Mouse (Mus musculus) kidney, embryonic 16.5 days (tissue): ENCODE results near the gene Prr18. TPM values are rescaled to one million over a fixed set of nuclear protein-coding genes. Genes with fewer than 3 reads are reported as not detected.
"Not testable (repeated sequence)": the region's sequence is repeated elsewhere in the genome, so short reads cannot be mapped to it uniquely, and the experiment has no call there.

ENCODE experiments used
- ATAC-seq: fragments of 200-750 bp; cut with Nextera tagmentation; 2 replicates; pipeline ENCODE4 v1.8.0; 2017; ENCODE audit warnings: moderate TSS enrichment; ENCODE audit not compliant: low FRiP score, low TSS enrichment
- H3K27ac ChIP-seq: fragments of 300-500 bp; sonication (generic); 2 replicates; pipeline ENCODE4 v1.5.1; 2014; ENCODE audit warnings: low read length
- H3K27me3 ChIP-seq: fragments of 300-500 bp; sonication (generic); 2 replicates; pipeline ENCODE4 v1.6.1; 2014; ENCODE audit warnings: low read length, control low read depth, mixed read lengths; ENCODE audit not compliant: insufficient read depth
- H3K36me3 ChIP-seq: fragments of 300-500 bp; sonication (generic); 2 replicates; pipeline ENCODE4 v1.6.1; 2014; ENCODE audit warnings: low read length, control low read depth, mixed read lengths; ENCODE audit not compliant: insufficient read depth
- H3K4me1 ChIP-seq: fragments of 300-500 bp; sonication (generic); 2 replicates; pipeline ENCODE4 v1.6.1; 2014; ENCODE audit warnings: low read length, control low read depth, mixed read lengths; ENCODE audit not compliant: insufficient read depth
- H3K4me2 ChIP-seq: fragments of 300-500 bp; sonication (generic); replicated peaks from 2 replicates; pipeline ENCODE4 v1.6.1; 2014; ENCODE audit warnings: low read depth, low read length
- H3K4me3 ChIP-seq: fragments of 300-500 bp; sonication (generic); 2 replicates; pipeline ENCODE4 v1.5.1; 2014; ENCODE audit warnings: mild to moderate bottlenecking, low read length
- H3K9ac ChIP-seq: fragments of 300-500 bp; sonication (generic); replicated peaks from 2 replicates; pipeline ENCODE4 v1.6.1; 2014; ENCODE audit warnings: low read length
- H3K9me3 ChIP-seq: fragments of 300-500 bp; sonication (generic); 2 replicates; pipeline ENCODE4 v1.6.1; 2016; ENCODE audit warnings: low read length, control low read depth
- WGBS: fragments of 180-500 bp; shearing (Covaris S2); extraction: QIAGEN DNeasy Blood & Tissue Kit; methylation state at CpG from one replicate; pipeline ENCODE4 v1.1.7; 2014; 5-methylcytosine and 5-hydroxymethylcytosine counted together
- polyA plus RNA-seq: library from polyadenylated mRNA; unstranded; fragments of >200 nt; fragmentation: Nextera tagmentation; extraction: Ambion mirVana; gene quantifications from 2 replicates; pipeline ENCODE4 v1.2.1, GENCODE M21; 2015

Prr18 gene
- 0.19 and 0.33 TPM in 2 replicates for polyA plus RNA-seq

- H3K9ac ChIP-seq, H3K9me3 ChIP-seq, H3K4me3 ChIP-seq, ATAC-seq, H3K4me2 ChIP-seq, H3K36me3 ChIP-seq, H3K27ac ChIP-seq: not testable (repeated sequence)
- H3K4me1 ChIP-seq, result peaks cover 20% of the 10 kb centered on the region
- 100% methylated on average over 1 of the region's 5 CpGs for WGBS
- peaks cover 38% of the 10 kb centered on the region for H3K27me3 ChIP-seq
Observed at GRCm38 (mm10) chr17:8337159-8337558, at the start of gene Prr18. Prr18 (plus strand) TSS chr17:8337459.

- Histone ChIP-seq H3K36me3 (0 out of 2 replicates have a peak, but pooled peaks cover 8% of the 10 kb centered on the region), H3K27ac (no peak overlapping the region), H3K27me3 (no peaks in the 10 kb centered on the region), H3K4me2 (no peak overlapping the region), H3K9me3 (0 out of 2 replicates have a peak, but pooled peaks cover 3% of the 10 kb centered on the region), H3K9ac (no peak overlapping the region), H3K4me3 (no peak overlapping the region), H3K4me1 (0 out of 2 replicates have a peak, but pooled peaks cover under 1% of the 10 kb centered on the region)
- 98% methylated on average over 3 of the region's 3 CpGs for WGBS
- ATAC-seq, result no peak
Observed at GRCm38 (mm10) chr17:8289993-8290679, 47.1 kb upstream of the Prr18 start.

GRCm38 (mm10) chr17:8290736-8291135, 46.5 kb upstream of the Prr18 start:
- Histone ChIP-seq H3K4me2 (no peak overlapping the region), H3K36me3 (0 out of 2 replicates have a peak, but pooled peaks cover 8% of the 10 kb centered on the region), H3K9me3 (0 out of 2 replicates have a peak, but pooled peaks cover 3% of the 10 kb centered on the region), H3K4me1 (no peaks in the 10 kb centered on the region), H3K27ac (no peak overlapping the region), H3K4me3 (no peak overlapping the region), H3K27me3 (no peaks in the 10 kb centered on the region), H3K9ac (no peak overlapping the region)
- no peak for ATAC-seq

GRCm38 (mm10) chr17:8295825-8296224, 41.4 kb upstream of the Prr18 start:
- Histone ChIP-seq H3K4me3 (no peak overlapping the region), H3K4me2 (no peak overlapping the region), H3K9ac (no peak overlapping the region), H3K27me3 (no peaks in the 10 kb centered on the region), H3K27ac (no peak overlapping the region), H3K4me1 (no peaks in the 10 kb centered on the region), H3K36me3 (no peaks in the 10 kb centered on the region), H3K9me3 (no peaks in the 10 kb centered on the region)
- ATAC-seq, result no peak

- no peak for ATAC-seq
- H3K27me3 ChIP-seq, result no peaks in the 10 kb centered on the region
- WGBS, result 79% methylated on average over 9 of the region's 9 CpGs
Observed at GRCm38 (mm10) chr17:8296313-8296844, 40.9 kb upstream of the Prr18 start.

GRCm38 (mm10) chr17:8297746-8298145, 39.5 kb upstream of the Prr18 start:
- ATAC-seq, result no peak
- WGBS, result 81% methylated on average over 5 of the region's 5 CpGs
- Histone ChIP-seq H3K9me3 (no peaks in the 10 kb centered on the region), H3K4me3 (no peak overlapping the region), H3K9ac (no peak overlapping the region), H3K4me1 (no peaks in the 10 kb centered on the region), H3K36me3 (no peaks in the 10 kb centered on the region), H3K4me2 (no peak overlapping the region), H3K27me3 (no peaks in the 10 kb centered on the region), H3K27ac (no peak overlapping the region)

More at GRCm38 (mm10) chr17:8296313-8296844, 40.9 kb upstream of the Prr18 start:
- Histone ChIP-seq H3K4me3 (no peak overlapping the region), H3K4me2 (no peak overlapping the region), H3K36me3 (no peaks in the 10 kb centered on the region), H3K27ac (no peak overlapping the region), H3K9ac (no peak overlapping the region), H3K9me3 (no peaks in the 10 kb centered on the region), H3K4me1 (no peaks in the 10 kb centered on the region)

- H3K9me3 ChIP-seq, result no peaks in the 10 kb centered on the region
- no peak overlapping the region for H3K4me2 ChIP-seq
- no peak for ATAC-seq
Observed at GRCm38 (mm10) chr17:8298281-8298680, 39.0 kb upstream of the Prr18 start.

GRCm38 (mm10) chr17:8299524-8299923, 37.7 kb upstream of the Prr18 start:
- Histone ChIP-seq H3K27me3 (no peaks in the 10 kb centered on the region), H3K4me1 (no peaks in the 10 kb centered on the region), H3K36me3 (no peaks in the 10 kb centered on the region), H3K4me3 (no peak overlapping the region), H3K9me3 (no peaks in the 10 kb centered on the region), H3K27ac (no peak overlapping the region), H3K4me2 (no peak overlapping the region), H3K9ac (no peak overlapping the region)
- no peak for ATAC-seq

More at GRCm38 (mm10) chr17:8298281-8298680, 39.0 kb upstream of the Prr18 start:
- no peaks in the 10 kb centered on the region for H3K4me1 ChIP-seq
- H3K36me3 ChIP-seq, result no peaks in the 10 kb centered on the region
- WGBS, result 94% methylated on average over 2 of the region's 2 CpGs
- no peak overlapping the region for H3K9ac ChIP-seq
- no peak overlapping the region for H3K27ac ChIP-seq
- no peak overlapping the region for H3K4me3 ChIP-seq
- no peaks in the 10 kb centered on the region for H3K27me3 ChIP-seq

GRCm38 (mm10) chr17:8301515-8301914, 35.7 kb upstream of the Prr18 start:
- Histone ChIP-seq H3K9ac (no peak overlapping the region), H3K27ac (no peak overlapping the region), H3K36me3 (no peaks in the 10 kb centered on the region), H3K4me1 (no peaks in the 10 kb centered on the region), H3K4me3 (no peak overlapping the region), H3K4me2 (no peak overlapping the region), H3K9me3 (no peaks in the 10 kb centered on the region), H3K27me3 (no peaks in the 10 kb centered on the region)
- no peak for ATAC-seq
- 76% methylated on average over 4 of the region's 4 CpGs for WGBS

GRCm38 (mm10) chr17:8302772-8303438, 34.4 kb upstream of the Prr18 start:
- H3K36me3 ChIP-seq, result no peaks in the 10 kb centered on the region
- no peaks in the 10 kb centered on the region for H3K9me3 ChIP-seq
- H3K27me3 ChIP-seq, result no peaks in the 10 kb centered on the region
- H3K9ac ChIP-seq, result no peak overlapping the region
- no peak for ATAC-seq
- no peak overlapping the region for H3K27ac ChIP-seq
- H3K4me1 ChIP-seq, result no peaks in the 10 kb centered on the region
- no peak overlapping the region for H3K4me2 ChIP-seq
- 83% methylated on average over 7 of the region's 7 CpGs for WGBS
- H3K4me3 ChIP-seq, result no peak overlapping the region
